Mouse (Mus musculus): ENCODE data around the gene Zdhhc19.

Zdhhc19 gene

GRCm38 (mm10) chr16:32551346-32551747 lies 55.3 kb downstream of the Zdhhc19 start:
- no peak for DNase-seq

- DNase-seq: no peak
Observed at GRCm38 (mm10) chr16:32555588-32555987, 59.5 kb downstream of the Zdhhc19 start.

GRCm38 (mm10) chr16:32559493-32559892 lies 63.4 kb downstream of the Zdhhc19 start:
- DNase-seq: no peak

GRCm38 (mm10) chr16:32563056-32563793 lies 67.2 kb downstream of the Zdhhc19 start:
- no peak for DNase-seq

- no peak for DNase-seq
Observed at GRCm38 (mm10) chr16:32567282-32567681, 71.2 kb downstream of the Zdhhc19 start.

GRCm38 (mm10) chr16:32568401-32568800 lies 72.3 kb downstream of the Zdhhc19 start:
- DNase-seq: no peak

GRCm38 (mm10) chr16:32570042-32570441 lies 74.0 kb downstream of the Zdhhc19 start:
- DNase-seq: no peak

GRCm38 (mm10) chr16:32572528-32572927 lies 76.5 kb downstream of the Zdhhc19 start:
- DNase-seq: no peak

GRCm38 (mm10) chr16:32586482-32586881 lies 90.4 kb downstream of the Zdhhc19 start:
- no peak for DNase-seq

- no peak for DNase-seq
Observed at GRCm38 (mm10) chr16:32588568-32588967, 92.5 kb downstream of the Zdhhc19 start.

GRCm38 (mm10) chr16:32591521-32591920 lies 95.5 kb downstream of the Zdhhc19 start:
- no peak for DNase-seq

- no peak for DNase-seq
Observed at GRCm38 (mm10) chr16:32593283-32593805, 97.3 kb downstream of the Zdhhc19 start.

- DNase-seq: no peak
Observed at GRCm38 (mm10) chr16:32593916-32594315, 97.9 kb downstream of the Zdhhc19 start.

- no peak for DNase-seq
Observed at GRCm38 (mm10) chr16:32594701-32595100, 98.6 kb downstream of the Zdhhc19 start.

- no peak for DNase-seq
Observed at GRCm38 (mm10) chr16:32595142-32595855, 99.2 kb downstream of the Zdhhc19 start.

GRCm38 (mm10) chr16:32597909-32598381 lies 101.9 kb downstream of the Zdhhc19 start:
- DNase-seq: no peak

- no peak for DNase-seq
Observed at GRCm38 (mm10) chr16:32599151-32599550, 103.1 kb downstream of the Zdhhc19 start.

GRCm38 (mm10) chr16:32602193-32602685 lies 106.2 kb downstream of the Zdhhc19 start:
- no peak for DNase-seq

- no peak for DNase-seq
Observed at GRCm38 (mm10) chr16:32607562-32608343, 111.7 kb downstream of the Zdhhc19 start.

- no peak for DNase-seq
Observed at GRCm38 (mm10) chr16:32608344-32608711, 112.3 kb downstream of the Zdhhc19 start.

GRCm38 (mm10) chr16:32608712-32609400 lies 112.8 kb downstream of the Zdhhc19 start, which contains the start of gene Tfrc:
TSS of gene Tfrc (plus strand) at chr16:32608920.
- DNase-seq: peak; percentile 94 to 96

GRCm38 (mm10) chr16:32609401-32609779 lies 113.3 kb downstream of the Zdhhc19 start:
- no peak for DNase-seq
